Mouse (Mus musculus) hindlimb bud, embryonic 11.5 days (tissue): Measurements from ENCODE around the gene Tap1.
"Not testable (repeated sequence)": the region's sequence is repeated elsewhere in the genome, so short reads cannot be mapped to it uniquely, and the experiment has no call there.

Experiments
- DNase-seq: peaks from one replicate; pipeline ENCODE4 v3.0.0-alpha.2; 2012; ENCODE audit warnings: low read depth, low spot score; ENCODE audit errors: extremely low spot score

The Tap1 gene

GRCm38 (mm10) chr17:34203444-34203843, 16.1 kb downstream of the Tap1 start, which contains the start of gene Tap2:
Gene Tap2, plus strand, starts transcription at chr17:34203527.
- DNase-seq, result no peak

- no peak for DNase-seq
Measured at GRCm38 (mm10) chr17:34204303-34205010, 17.1 kb downstream of the Tap1 start.

- no peak for DNase-seq
Measured at GRCm38 (mm10) chr17:34205021-34205745, 17.8 kb downstream of the Tap1 start.

GRCm38 (mm10) chr17:34205746-34206176, 18.4 kb downstream of the Tap1 start:
- no peak for DNase-seq

DNA sequence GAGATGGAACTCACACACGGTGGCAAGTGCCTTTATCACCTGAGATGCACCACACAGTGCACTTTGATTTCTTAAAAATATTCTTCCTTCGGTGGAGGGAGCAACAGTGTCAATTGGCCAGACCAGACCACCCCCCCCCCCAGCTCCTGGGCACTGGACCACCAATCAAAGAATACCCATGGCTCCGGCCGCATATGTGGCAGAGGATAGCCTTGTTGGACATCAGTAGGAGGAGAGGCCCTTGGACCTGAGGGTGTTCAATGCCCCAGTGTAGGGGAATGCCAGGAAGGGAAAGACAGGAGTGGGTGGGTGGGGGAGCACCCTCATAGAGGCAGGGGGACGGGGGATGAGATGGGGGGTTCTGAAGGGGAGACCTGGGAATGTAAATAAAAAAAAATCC, 19.4 kb downstream of the Tap1 start:
- no peak for DNase-seq

- DNase-seq, result no peak
Measured at GRCm38 (mm10) chr17:34207456-34207855, 20.1 kb downstream of the Tap1 start.

GRCm38 (mm10) chr17:34207866-34208265, 20.5 kb downstream of the Tap1 start:
- DNase-seq, result no peak

- DNase-seq, result no peak
Measured at GRCm38 (mm10) chr17:34208421-34208820, 21.1 kb downstream of the Tap1 start.

DNA sequence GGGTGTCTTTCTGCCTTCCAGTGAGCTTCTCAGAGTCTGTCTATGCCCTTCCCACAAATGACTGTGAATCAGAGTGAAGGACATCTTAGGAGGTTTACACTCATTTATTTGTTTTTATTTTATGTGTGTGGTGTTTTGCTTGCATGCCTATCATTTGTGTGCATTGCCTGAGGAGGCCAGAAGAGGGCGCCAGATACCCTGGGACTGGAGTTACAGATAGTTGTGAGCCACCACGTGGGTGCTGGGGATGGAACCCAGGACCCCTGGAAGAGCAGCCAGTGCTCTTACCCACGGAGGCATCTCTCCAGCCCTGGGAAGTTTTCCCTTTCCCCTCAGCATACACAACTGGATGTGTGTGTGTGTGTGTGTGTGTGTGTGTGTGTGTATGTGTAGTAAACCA, 22.3 kb downstream of the Tap1 start:
- no peak for DNase-seq

DNA sequence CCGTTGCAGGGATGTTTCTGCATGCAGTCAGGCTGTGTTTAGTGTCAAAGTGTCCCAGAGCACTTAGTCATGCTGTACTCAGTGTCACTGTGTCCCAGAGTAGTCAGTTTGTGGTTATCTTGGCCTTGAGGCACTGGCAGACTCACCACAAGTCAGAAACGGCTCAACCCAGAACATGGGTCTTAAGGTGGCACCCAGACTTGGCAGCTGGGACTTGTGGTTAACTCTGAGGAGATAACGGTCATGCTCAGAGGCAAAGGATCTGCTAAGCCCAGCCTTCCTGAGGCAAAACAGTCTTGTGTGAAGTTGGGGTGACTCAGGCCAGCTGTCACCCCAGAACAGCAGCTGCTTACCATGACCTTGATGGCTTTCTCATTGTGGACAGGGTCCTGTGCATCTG, 23.2 kb downstream of the Tap1 start:
- no peak for DNase-seq

GRCm38 (mm10) chr17:34211746-34212365, 24.5 kb downstream of the Tap1 start:
- DNase-seq, result no peak

GRCm38 (mm10) chr17:34213936-34214335, 26.6 kb downstream of the Tap1 start:
- no peak for DNase-seq

GRCm38 (mm10) chr17:34215176-34215575, 27.8 kb downstream of the Tap1 start:
- no peak for DNase-seq

DNA sequence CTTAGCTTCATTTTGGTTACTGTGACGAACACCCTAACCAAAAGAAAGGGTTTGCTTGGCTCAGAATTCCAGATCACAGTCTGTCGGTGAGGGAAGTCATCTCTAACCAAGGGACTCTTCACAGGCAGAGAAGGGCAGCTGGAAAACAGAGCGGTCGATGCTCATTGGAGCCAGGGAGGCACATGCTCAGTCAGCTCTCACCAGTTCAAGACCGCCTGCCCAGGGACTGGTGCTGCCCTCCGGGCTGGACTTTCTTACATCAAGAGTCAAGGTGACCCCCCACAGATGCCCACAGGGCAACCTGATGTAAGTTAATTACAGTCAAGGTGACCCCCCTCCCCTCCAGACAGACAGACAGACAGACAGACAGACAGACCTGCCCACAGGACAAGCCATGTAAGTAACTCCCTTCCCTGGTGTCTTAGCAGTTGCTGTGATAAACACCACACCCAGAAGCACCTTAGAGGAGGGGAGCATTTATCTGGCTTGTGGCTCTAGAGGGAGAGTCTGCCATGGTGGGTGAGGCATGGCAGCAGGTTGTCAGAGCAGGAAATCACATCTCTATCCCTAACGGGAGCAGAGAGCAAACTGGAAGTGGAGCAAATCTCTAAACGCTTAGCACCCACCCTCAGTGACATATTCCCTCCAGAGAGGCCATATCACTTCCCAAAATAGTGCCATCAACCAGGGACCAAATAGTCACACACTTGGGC, 30.0 kb downstream of the Tap1 start:
- DNase-seq, result no peak

GRCm38 (mm10) chr17:34217986-34218385, 30.6 kb downstream of the Tap1 start:
- DNase-seq, result no peak

GRCm38 (mm10) chr17:34218675-34219074, 31.3 kb downstream of the Tap1 start:
- DNase-seq, result no peak

GRCm38 (mm10) chr17:34219096-34219495, 31.7 kb downstream of the Tap1 start:
- not testable (repeated sequence) for DNase-seq

- DNase-seq, result not testable (repeated sequence)
Measured at GRCm38 (mm10) chr17:34219801-34220200, 32.4 kb downstream of the Tap1 start.

DNA sequence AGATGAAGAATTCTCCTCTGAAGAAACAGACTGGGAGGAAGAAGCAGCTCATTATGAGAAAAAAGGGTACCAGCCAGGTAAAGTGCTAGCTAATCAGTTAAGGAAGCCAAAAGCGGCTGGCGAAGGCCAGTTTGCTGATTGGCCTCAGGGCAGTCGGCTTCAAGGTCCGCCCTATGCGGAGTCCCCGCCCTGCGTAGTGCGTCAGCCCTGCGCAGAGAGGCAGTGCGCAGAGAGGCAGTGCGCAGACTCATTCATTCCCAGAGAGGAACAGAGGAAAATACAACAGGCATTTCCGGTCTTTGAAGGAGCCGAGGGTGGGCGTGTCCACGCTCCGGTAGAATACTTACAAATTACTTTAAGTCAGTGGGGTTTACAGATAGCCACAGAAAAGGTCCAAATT, 33.0 kb downstream of the Tap1 start:
- not testable (repeated sequence) for DNase-seq

GRCm38 (mm10) chr17:34224816-34225215, 37.5 kb downstream of the Tap1 start:
- no peak for DNase-seq

DNA sequence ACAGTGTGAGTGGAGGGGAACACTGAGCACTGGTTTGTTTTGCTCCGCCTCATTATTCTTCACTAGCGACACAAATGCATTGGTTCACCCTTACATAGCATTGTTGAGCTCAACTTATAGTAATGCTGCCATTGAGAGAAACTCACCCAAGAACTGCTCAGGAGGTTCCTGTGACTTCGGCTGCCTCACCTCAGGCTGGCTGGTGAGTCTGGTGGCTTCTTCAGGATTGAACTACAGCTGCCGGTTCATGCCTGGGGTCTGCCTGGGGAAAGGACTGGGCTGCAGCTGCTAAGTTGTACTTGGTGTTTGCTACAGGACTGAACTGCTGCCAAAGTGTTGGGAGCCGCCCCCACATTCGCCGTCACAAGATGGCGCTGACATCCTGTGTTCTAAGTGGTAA, 38.1 kb downstream of the Tap1 start:
- no peak for DNase-seq
